Mouse (Mus musculus) CH12.LX (cell line): ENCODE results near the gene Fthl17f. TPM values are rescaled to one million over a fixed set of nuclear protein-coding genes. Genes with fewer than 3 reads are reported as not detected.
"Not testable (repeated sequence)": the region's sequence is repeated elsewhere in the genome, so short reads cannot be mapped to it uniquely, and the experiment has no call there.

ENCODE experiments used
- DNase-seq: peaks from one replicate; pipeline ENCODE4 v3.0.0-alpha.2; 2013; ENCODE audit errors: extremely low read depth
- H3K27ac ChIP-seq: 2 replicates; pipeline ENCODE4 v1.5.1; 2012; ENCODE audit warnings: low read depth, mild to moderate bottlenecking, control low read depth, moderate library complexity; ENCODE audit not compliant: insufficient read depth
- H3K27me3 ChIP-seq: replicated peaks from 2 replicates; pipeline ENCODE3; 2012; ENCODE audit warnings: inconsistent platforms
- H3K36me3 ChIP-seq, 2 experiments: replicated peaks in 1 of 2; 2 replicates each; pipeline versions ENCODE3 to v1.6.1; 2012; ENCODE audit warnings: inconsistent platforms in 1 of 2, low read length in 1 of 2, mild to moderate bottlenecking in 1 of 2, mixed read lengths in 1 of 2, moderate library complexity in 1 of 2; ENCODE audit not compliant: control insufficient read depth in 1 of 2, insufficient read depth in 1 of 2
- H3K4me1 ChIP-seq, 2 experiments: 2 replicates each; pipeline ENCODE4 v1.6.1; 2012; ENCODE audit warnings: inconsistent platforms in 1 of 2, moderate library complexity in 1 of 2; ENCODE audit not compliant: insufficient read depth in 2 of 2, control insufficient read depth in 1 of 2
- H3K4me2 ChIP-seq: 2 replicates; pipeline ENCODE4 v1.6.1; 2012; ENCODE audit warnings: low read depth, mild to moderate bottlenecking, control low read depth; ENCODE audit not compliant: poor library complexity, insufficient read depth, severe bottlenecking
- H3K4me3 ChIP-seq, 3 experiments: fragments of 150-350 bp in 1 of 3; sonication (generic) in 1 of 3; replicated peaks in 1 of 3; 2 replicates each; pipeline versions ENCODE3 to v1.5.1; 2011 to 2012; ENCODE audit warnings: low read depth in 2 of 3, low read length in 2 of 3, mild to moderate bottlenecking in 2 of 3, moderate library complexity in 2 of 3, control low read depth in 1 of 3, improper control_type of control experiment in 1 of 3, inconsistent platforms in 1 of 3, mixed read lengths in 1 of 3; ENCODE audit not compliant: poor library complexity in 1 of 3
- H3K79me2 ChIP-seq: replicated peaks from 2 replicates; pipeline ENCODE4 v1.6.1; 2012; ENCODE audit warnings: mild to moderate bottlenecking, moderate library complexity; ENCODE audit not compliant: control insufficient read depth, poor library complexity, insufficient read depth, severe bottlenecking; ENCODE audit errors: extremely low read depth
- H3K9ac ChIP-seq: 2 replicates; pipeline ENCODE4 v1.6.1; 2012; ENCODE audit warnings: low read depth, mild to moderate bottlenecking, control low read depth, moderate library complexity; ENCODE audit not compliant: insufficient read depth
- H3K9me3 ChIP-seq: replicated peaks from 2 replicates; pipeline ENCODE3; 2012; ENCODE audit warnings: low read length, inconsistent platforms, mixed read lengths
- CHD2 ChIP-seq: IDR thresholded peaks from 2 replicates; pipeline ENCODE4 v1.6.1; 2011; ENCODE audit warnings: low read length, improper control_type of control experiment
- EP300 ChIP-seq: IDR thresholded peaks from 2 replicates; pipeline ENCODE4 v1.6.1; 2011; ENCODE audit warnings: low read length, improper control_type of control experiment
- PAX5 ChIP-seq: IDR thresholded peaks from 2 replicates; pipeline ENCODE4 v1.6.1; 2012; ENCODE audit warnings: low read length, inconsistent platforms, mixed read lengths
- USF1 ChIP-seq: IDR thresholded peaks from 2 replicates; pipeline ENCODE4 v1.6.1; 2014; ENCODE audit warnings: low read depth, mild to moderate bottlenecking, inconsistent platforms, low read length, improper control_type of control experiment
- dilution Hi-C: fragments of 300-500 bp; cut with MboI; formaldehyde crosslinking; loops from 2 replicates; pipeline ENCODE4 v1.14.3; 2020; ENCODE audit warnings: low sequenced_read_pairs; ENCODE audit not compliant: extremely low pct_unique_long_range_greater_than_20kb, extremely low pct_ligation_motif_present
- in situ Hi-C: fragments of 300-500 bp; cut with MboI; formaldehyde crosslinking; loops from 3 replicates; pipeline ENCODE4 v1.14.3; 2019; ENCODE audit warnings: low sequenced_read_pairs, low pct_ligation_motif_present, low pct_unique_long_range_greater_than_20kb, mixed read lengths
- polyA plus RNA-seq: library from polyadenylated mRNA; unstranded; fragments of >175 nt; gene quantifications from 2 replicates; pipeline ENCODE4 v1.2.1, GENCODE M21; 2012; ENCODE audit warnings: low read depth; ENCODE audit not compliant: insufficient read length
- total RNA-seq, 2 experiments: library from RNA; depleted of rRNA; stranded (reverse); fragments of 300-350 nt in 1 of 2; fragments of >200 nt in 1 of 2; gene quantifications; 2 replicates each; pipeline ENCODE4 v1.2.3; 2012 to 2014

The Fthl17f gene
- total RNA-seq (2012; rRNA removed) (not detected in 2 replicates), total RNA-seq (2014; rRNA removed) (not detected in 2 replicates), polyA plus RNA-seq (not detected in 2 replicates)

GRCm38 (mm10) chrX:9062715-9063114 lies at the start of gene Fthl17f:
Fthl17f (plus strand) TSS chrX:9063015.
- dilution Hi-C loops, H3K27me3 ChIP-seq, H3K9me3 ChIP-seq, H3K4me1 ChIP-seq, DNase-seq, H3K27ac ChIP-seq, H3K4me2 ChIP-seq, H3K4me3 ChIP-seq, H3K36me3 ChIP-seq, in situ Hi-C loops, H3K79me2 ChIP-seq, H3K9ac ChIP-seq: not testable (repeated sequence)

- dilution Hi-C loops, result no loop called here
- H3K4me1 ChIP-seq, result no peaks in the 10 kb centered on the region
- in situ Hi-C loops, result no loop called here
These were observed 46.7 kb upstream of the Fthl17f start for GRCm38 (mm10) chrX:9016079-9016478.

DNA sequence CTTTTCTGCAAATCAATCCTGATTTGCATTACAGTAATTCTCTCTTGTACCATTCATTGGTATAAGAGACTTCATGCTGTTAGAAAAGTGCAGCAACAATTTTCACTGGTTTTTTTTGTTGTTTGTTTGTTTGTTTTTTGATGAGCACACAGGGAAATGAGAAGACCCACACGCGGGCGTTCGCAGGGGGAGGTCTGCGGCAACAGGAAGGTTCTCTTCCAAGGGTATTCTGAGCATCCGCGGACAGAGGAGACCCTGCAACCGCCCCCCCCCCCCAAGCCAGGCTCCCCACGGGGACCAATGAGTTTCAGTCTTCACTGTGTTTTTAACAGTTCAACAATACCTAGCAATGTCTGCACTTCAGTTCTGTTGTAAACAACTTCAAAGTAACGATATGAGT lies 43.3 kb upstream of the Fthl17f start:
- H3K4me3 ChIP-seq, result no peak overlapping the region
- TF ChIP-seq CHD2, result no peak
- TF ChIP-seq, all 38 proteins: peak for 0
- Histone ChIP-seq H3K27ac (no peak overlapping the region), H3K9ac (no peak overlapping the region), H3K36me3 (no peaks in the 10 kb centered on the region), H3K4me2 (no peak overlapping the region), H3K4me1 (no peaks in the 10 kb centered on the region), H3K27me3 (no peaks in the 10 kb centered on the region), H3K79me2 (no peaks in the 10 kb centered on the region), H3K9me3 (no peaks in the 10 kb centered on the region)
- dilution Hi-C loops, result no loop called here
- no peak for DNase-seq
- in situ Hi-C loops, result no loop called here

More at GRCm38 (mm10) chrX:9016079-9016478, 46.7 kb upstream of the Fthl17f start:
- Histone ChIP-seq H3K27me3 (no peaks in the 10 kb centered on the region), H3K9ac (no peak overlapping the region), H3K36me3 (no peaks in the 10 kb centered on the region), H3K4me2 (no peak overlapping the region), H3K79me2 (no peaks in the 10 kb centered on the region), H3K27ac (no peak overlapping the region), H3K4me3 (no peak overlapping the region), H3K9me3 (no peaks in the 10 kb centered on the region)
- DNase-seq, result no peak
- TF ChIP-seq USF1, result no peak
- no peak for TF ChIP-seq EP300
- TF ChIP-seq PAX5, result no peak

- H3K27me3 ChIP-seq, H3K4me3 ChIP-seq, H3K27ac ChIP-seq, H3K79me2 ChIP-seq, H3K9me3 ChIP-seq, H3K36me3 ChIP-seq, DNase-seq, in situ Hi-C loops, H3K4me1 ChIP-seq, H3K9ac ChIP-seq, H3K4me2 ChIP-seq, dilution Hi-C loops: not testable (repeated sequence)
These were observed 29.6 kb upstream of the Fthl17f start, which contains the start of gene Fthl17e for GRCm38 (mm10) chrX:9033193-9033592. Fthl17e (plus strand) TSS chrX:9033493.
